Mouse (Mus musculus) T-cell, adult 66 days (primary cell): Measurements from ENCODE around the gene Ecd. TPM values are rescaled to one million over a fixed set of nuclear protein-coding genes. Genes with fewer than 3 reads are reported as not detected.

ENCODE experiments used
- total RNA-seq, 2 experiments: library from RNA; stranded (reverse); gene quantifications; 3 replicates in 1 of 2; 4 replicates in 1 of 2; pipeline ENCODE4 v1.2.4; 2023

Ecd gene
- 10 to 100 TPM; 38.4 to 43.9 TPM for total RNA-seq

GRCm38 (mm10) chr14:20347991-20348541 lies at the start of gene Ecd, which contains the start of gene Fam149b:
Gene Ecd, minus strand, starts transcription at chr14:20348121.
Gene Fam149b, plus strand, starts transcription at chr14:20348162.

DNA sequence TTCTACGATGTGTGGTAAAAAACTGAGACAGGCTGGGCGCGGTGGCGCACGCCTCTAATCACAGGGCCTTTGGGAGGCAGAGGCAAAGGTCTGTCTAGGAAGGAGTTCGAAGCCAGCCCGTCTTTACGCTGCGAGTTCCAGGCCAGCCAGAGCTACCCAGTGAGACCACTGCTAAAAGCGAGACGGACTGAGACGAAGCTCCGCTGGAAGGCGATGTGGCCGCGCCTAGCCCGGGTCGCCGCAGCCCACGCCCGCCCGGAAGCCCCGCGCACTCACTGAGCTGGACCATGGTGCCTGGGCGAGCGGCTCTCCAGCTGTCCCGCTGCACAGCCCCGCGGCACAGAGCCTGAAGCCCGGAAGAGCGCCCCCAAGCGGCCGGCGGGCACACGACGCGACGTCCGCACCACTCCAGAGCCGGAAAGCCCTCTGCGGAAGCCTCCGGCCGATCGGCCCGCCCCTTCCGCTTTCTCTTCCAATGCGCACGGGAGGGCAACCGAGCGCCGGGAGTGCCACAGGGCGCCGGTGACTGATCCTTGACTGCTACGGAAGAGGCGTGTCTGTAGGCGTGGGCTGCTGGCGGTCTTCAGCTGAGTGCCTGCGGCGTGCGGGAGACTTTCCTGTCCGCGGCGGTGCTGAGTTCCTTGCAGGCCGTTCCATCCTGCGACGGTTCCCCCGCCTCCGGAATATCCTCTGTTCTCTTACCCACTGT lies 45.4 kb upstream of the Ecd start, which contains the start of gene Mrps16:
Gene Mrps16 (minus strand): TSS at position 430 of the 709 bp plus-strand sequence.

DNA sequence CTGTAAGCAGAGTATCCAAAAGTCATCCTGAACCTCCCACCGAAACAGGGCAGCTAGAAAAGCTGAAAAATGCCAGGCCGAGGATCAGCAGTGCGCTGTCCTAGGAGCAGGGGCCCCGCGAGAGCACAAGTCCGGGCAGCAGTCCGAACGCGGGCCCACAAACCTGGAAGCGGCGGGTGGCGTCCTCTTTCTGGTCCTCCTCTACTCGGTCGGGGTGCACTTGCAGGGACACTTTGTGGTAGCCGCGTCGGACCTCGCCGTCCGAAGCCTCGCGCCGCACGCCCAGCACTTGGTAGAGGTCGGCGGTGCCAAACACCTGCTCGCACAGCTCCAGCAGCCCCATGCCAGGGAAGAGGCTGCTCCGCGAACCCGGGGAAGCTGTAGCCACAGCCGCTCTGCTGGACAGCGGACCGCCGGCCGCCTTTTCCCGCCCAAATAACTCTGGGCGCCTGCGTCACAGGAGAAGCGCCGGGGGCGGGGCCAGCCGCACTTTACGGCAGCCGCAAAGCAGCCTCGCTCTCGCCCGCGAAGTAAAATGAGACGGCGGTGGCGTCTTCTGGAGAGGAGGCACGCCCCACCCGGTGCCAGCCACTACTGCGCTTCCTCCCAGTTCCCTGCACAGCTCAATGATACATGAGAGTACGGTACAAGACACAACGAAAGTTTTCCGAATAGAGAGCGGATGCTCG lies 40.7 kb upstream of the Ecd start, which contains the start of gene Dnajc9:
Gene Dnajc9 (minus strand): TSS at position 470 of the 689 bp plus-strand sequence.

DNA sequence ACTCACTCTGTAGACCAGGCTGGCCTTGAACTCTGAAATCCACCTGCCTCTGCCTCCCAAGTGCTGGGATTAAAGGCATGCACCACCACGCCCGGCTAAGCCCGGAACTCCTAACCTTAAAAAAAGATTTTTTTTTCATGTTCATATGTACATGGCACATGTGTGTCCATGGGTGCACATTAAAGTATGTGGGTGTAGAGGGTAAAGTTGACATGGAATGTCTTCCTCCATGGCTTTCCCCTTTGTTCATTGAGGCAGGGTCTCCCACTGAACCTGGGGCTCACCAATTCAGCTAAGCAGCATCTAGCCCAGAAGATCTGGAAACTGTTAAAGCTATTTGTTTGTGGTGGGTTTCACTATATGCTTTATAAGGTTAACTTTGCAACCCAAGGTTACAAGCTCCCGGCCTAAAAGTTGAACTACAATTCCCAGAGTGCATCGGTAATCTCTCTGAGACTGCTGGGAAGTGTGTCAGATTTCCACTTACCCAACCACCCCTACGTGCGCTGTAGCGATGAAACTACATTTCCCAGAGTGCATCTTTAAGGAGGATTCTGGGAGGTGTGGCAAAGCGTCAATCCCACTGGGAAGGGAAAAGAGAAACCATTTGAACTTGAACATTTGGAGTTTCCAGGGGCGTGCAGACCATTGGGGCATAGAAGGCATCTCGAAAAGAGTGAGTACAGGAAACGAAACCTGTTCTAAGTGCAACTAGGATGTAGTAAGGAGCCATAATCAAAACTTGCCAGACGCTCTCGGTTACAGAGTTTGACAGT lies 53.6 kb downstream of the Ecd start, which contains the start of gene Nudt13:
Gene Nudt13 (plus strand): TSS at position 581 of the 776 bp plus-strand sequence.

Other genes with a start within 250 kb of the Ecd start
- gene Saysd1, start 209.6 kb downstream of the Ecd start, total RNA-seq, result 1 to 10 TPM; 7.3 to 9.3 TPM
- gene Kcnk5, start 166.3 kb downstream of the Ecd start, total RNA-seq, result 1 to 10 TPM; 2.1 to 2.4 TPM
- gene Kcnk16, start 78.9 kb downstream of the Ecd start, total RNA-seq, result not detected
- gene Nudt13, start 53.4 kb downstream of the Ecd start, total RNA-seq, result 10 to 100 TPM; 14.3 to 18.2 TPM
- 10 to 100 TPM; 50.6 to 53.7 TPM for gene Fam149b, start within 50 bp of the Ecd start, total RNA-seq
- 10 to 100 TPM; 80.0 to 85.8 TPM for gene Dnajc9, start 40.8 kb upstream of the Ecd start, total RNA-seq
- 10 to 100 TPM; 32.3 to 37.5 TPM for gene Mrps16, start 45.5 kb upstream of the Ecd start, total RNA-seq
- not detected for gene Cfap70, start 104.1 kb upstream of the Ecd start, total RNA-seq
- 10 to 100 TPM; 47.4 to 53.4 TPM for gene Anxa7, start 132.0 kb upstream of the Ecd start, total RNA-seq
- gene Mss51, start 148.8 kb upstream of the Ecd start, total RNA-seq, result 10 to 100 TPM; 11.8 to 16.4 TPM
- 100 to 1,000 TPM; 110 to 111 TPM for gene Ppp3cb, start 198.5 kb upstream of the Ecd start, total RNA-seq